Mouse (Mus musculus) heart, adult 2 months (tissue): ENCODE results near the gene Ech1.

Source experiments
- CTCF ChIP-seq: fragments of 200-600 bp; IDR thresholded peaks from 2 replicates; pipeline ENCODE4 v1.8.1; 2022; ENCODE audit warnings: antibody characterized with exemption, mild to moderate bottlenecking, moderate library complexity
- POLR2A ChIP-seq: fragments of 200-500 bp; IDR thresholded peaks from 2 replicates; pipeline ENCODE4 v1.6.1; 2011; ENCODE audit warnings: mild to moderate bottlenecking, low read depth, low read length, control low read depth; ENCODE audit not compliant: insufficient read depth

DNA sequence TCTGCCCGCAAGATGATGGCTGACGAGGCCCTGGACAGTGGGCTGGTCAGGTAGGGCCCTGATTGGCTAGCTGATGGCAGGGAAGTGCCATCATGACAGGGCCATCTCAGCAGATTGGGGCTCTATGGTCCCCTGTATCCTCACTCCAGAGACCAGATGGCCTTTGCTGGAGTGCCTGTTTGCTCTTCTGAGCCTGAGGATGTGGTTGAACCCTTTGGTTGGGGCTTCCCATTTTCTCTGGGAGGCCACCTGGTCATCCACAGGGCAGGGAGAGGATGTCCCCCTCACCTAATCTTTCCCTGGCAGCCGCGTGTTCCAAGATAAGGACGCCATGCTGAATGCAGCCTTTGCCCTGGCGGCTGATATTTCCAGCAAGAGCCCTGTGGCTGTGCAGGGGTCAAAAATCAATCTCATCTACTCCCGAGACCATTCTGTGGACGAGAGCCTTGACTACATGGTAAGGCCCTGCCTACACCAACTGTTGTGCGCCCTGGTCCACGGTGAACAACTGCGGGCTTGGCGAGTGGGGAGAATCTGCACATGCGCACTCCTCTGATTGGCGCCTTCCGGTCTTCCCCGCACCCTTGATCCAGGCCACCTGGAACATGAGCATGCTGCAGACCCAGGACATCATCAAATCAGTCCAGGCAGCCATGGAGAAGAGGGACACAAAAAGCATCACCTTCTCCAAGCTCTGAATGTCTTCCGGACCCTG lies 6.6 kb downstream of the Ech1 start:
- TF ChIP-seq CTCF (no peak), POLR2A (no peak)
